Mouse (Mus musculus) forebrain, embryonic 13.5 days (tissue): ENCODE measurements around the gene Ubfd1. TPM values are rescaled to one million over a fixed set of nuclear protein-coding genes. Genes with fewer than 3 reads are reported as not detected.
"Not testable (repeated sequence)": the region's sequence is repeated elsewhere in the genome, so short reads cannot be mapped to it uniquely, and the experiment has no call there.

Experiments
- ATAC-seq: fragments of 200-750 bp; cut with Nextera tagmentation; 2 replicates; pipeline ENCODE4 v1.8.0; 2017
- H3K27ac ChIP-seq: fragments of 300-500 bp; sonication (generic); 2 replicates; pipeline ENCODE4 v1.5.1; 2015; ENCODE audit warnings: inconsistent platforms, mild to moderate bottlenecking, moderate library complexity
- H3K27me3 ChIP-seq: fragments of 300-500 bp; sonication (generic); 2 replicates; pipeline ENCODE4 v1.6.1; 2015; ENCODE audit warnings: mild to moderate bottlenecking, inconsistent platforms
- H3K36me3 ChIP-seq: fragments of 300-500 bp; sonication (generic); 2 replicates; pipeline ENCODE4 v1.6.1; 2015; ENCODE audit warnings: mild to moderate bottlenecking, inconsistent platforms; ENCODE audit not compliant: poor library complexity, severe bottlenecking
- H3K4me1 ChIP-seq: fragments of 300-500 bp; sonication (generic); 2 replicates; pipeline ENCODE4 v1.6.1; 2015; ENCODE audit warnings: inconsistent platforms
- H3K4me2 ChIP-seq: fragments of 300-500 bp; sonication (generic); 2 replicates; pipeline ENCODE4 v1.6.1; 2015; ENCODE audit warnings: inconsistent platforms, mild to moderate bottlenecking, moderate library complexity
- H3K4me3 ChIP-seq: fragments of 300-500 bp; sonication (generic); 2 replicates; pipeline ENCODE4 v1.5.1; 2015; ENCODE audit warnings: mild to moderate bottlenecking, inconsistent platforms
- H3K9ac ChIP-seq: fragments of 300-500 bp; sonication (generic); 2 replicates; pipeline ENCODE4 v1.6.1; 2015; ENCODE audit warnings: mild to moderate bottlenecking, inconsistent platforms
- H3K9me3 ChIP-seq: fragments of 300-500 bp; sonication (generic); replicated peaks from 2 replicates; pipeline ENCODE4 v1.6.1; 2016; ENCODE audit warnings: inconsistent platforms
- WGBS: fragments of 180-500 bp; shearing (Covaris S2); methylation state at CpG from one replicate; pipeline ENCODE4 v1.1.7; 2015; 5-methylcytosine and 5-hydroxymethylcytosine counted together
- polyA plus RNA-seq: library from polyadenylated mRNA; unstranded; fragments of >200 nt; fragmentation: Nextera tagmentation; extraction: Ambion mirVana; gene quantifications from 2 replicates; pipeline ENCODE4 v1.2.1, GENCODE M21; 2015

The Ubfd1 gene
- polyA plus RNA-seq, 1 experiment from 2014 or later: 54.6 TPM

DNA sequence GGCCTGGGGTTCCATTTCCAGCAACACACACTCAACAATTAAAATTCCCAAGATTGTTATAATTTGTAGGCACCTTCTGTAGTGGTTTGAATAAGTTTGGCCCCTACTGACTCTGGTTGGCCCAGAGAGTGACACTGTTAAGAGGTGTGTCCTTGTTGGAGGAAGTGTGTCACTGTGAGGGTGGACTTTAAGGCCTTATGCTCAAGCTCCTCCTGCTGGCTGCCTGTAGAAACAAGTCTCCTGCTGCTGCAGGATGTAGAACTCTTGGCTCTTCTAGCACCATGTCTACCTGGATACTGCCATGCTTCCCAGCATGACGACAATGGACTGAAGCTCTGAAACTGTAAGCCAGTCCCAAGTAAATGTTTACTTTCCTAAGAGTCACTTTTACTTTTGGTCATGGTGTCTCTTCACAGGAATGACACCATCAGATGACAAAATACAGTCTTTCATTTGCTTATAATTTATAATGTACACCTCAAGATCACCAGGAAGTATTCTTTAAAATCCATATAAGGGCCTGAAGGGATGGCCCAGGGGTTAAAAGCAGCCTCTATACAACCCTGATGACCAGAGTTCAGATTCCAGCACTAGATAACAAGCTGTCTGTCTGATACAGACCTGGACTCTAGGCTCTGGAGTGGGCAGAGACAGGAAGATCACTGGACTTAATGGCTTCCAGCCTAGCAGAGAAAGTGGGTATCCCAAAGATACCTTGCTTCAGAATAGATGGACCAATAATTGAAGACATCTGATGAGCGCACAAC lies 27.8 kb downstream of the Ubfd1 start:
- no peak for ATAC-seq
- H3K27ac ChIP-seq: no peak overlapping the region
- no peak overlapping the region for H3K9ac ChIP-seq
- H3K4me1 ChIP-seq: no peaks in the 10 kb centered on the region
- H3K36me3 ChIP-seq: peaks cover 83% of the 10 kb centered on the region
- no peaks in the 10 kb centered on the region for H3K27me3 ChIP-seq
- 96% methylated on average over 2 of the region's 2 CpGs for WGBS
- no peaks in the 10 kb centered on the region for H3K9me3 ChIP-seq
- no peak overlapping the region for H3K4me2 ChIP-seq
- H3K4me3 ChIP-seq: no peak overlapping the region

DNA sequence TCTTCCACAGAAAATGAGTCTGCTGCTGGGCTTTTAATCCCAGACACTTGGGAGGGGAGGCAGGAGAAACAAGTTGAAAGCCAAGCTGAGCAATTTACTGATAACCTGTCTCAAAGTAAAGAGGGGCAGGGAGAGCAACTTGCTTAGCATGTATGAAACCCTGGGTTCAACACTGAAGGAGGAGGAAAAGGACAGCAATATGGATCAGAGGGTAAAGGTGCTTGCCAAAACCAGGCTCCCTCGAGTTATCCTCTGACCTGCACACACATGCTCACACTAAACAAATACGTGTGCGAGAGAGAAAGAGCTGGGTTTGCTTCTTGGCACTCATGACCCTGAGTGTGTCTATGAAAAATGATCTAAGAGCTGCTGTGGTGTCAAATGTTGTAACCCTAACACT lies 31.0 kb downstream of the Ubfd1 start:
- WGBS: 90% methylated on average over 3 of the region's 3 CpGs

DNA sequence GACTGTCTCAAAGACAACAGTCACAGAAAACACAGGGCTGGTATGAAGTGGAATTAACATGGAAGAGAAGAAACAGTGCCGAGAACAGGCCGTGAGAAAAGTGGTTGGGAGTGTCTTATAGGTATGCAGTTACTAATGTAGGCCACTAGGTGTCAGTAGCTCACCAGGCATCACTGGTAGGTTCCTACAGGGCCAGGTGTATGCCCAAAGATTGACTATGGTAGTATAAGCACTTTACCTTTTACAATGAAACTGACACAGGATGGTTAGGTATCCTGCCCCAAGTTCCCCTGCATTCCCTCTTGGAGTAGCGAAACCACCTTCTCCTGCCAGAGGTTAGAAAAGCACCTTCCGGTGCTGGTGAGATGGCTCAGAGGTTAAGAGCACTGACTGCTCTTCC lies 32.2 kb downstream of the Ubfd1 start:
- peaks cover 11% of the 10 kb centered on the region for H3K4me1 ChIP-seq
- H3K27ac ChIP-seq: no peak overlapping the region
- H3K9ac ChIP-seq: no peak overlapping the region
- 65% methylated on average over 4 of the region's 4 CpGs for WGBS
- H3K4me2 ChIP-seq: no peak overlapping the region
- H3K36me3 ChIP-seq: peaks cover 44% of the 10 kb centered on the region
- no peaks in the 10 kb centered on the region for H3K9me3 ChIP-seq
- no peaks in the 10 kb centered on the region for H3K27me3 ChIP-seq
- no peak for ATAC-seq
- no peak overlapping the region for H3K4me3 ChIP-seq

More for the DNA sequence above, 31.0 kb downstream of the Ubfd1 start:
- ATAC-seq: no peak
- Histone ChIP-seq H3K27me3 (no peaks in the 10 kb centered on the region), H3K4me2 (no peak overlapping the region), H3K4me1 (peaks cover 11% of the 10 kb centered on the region), H3K27ac (no peak overlapping the region), H3K9ac (no peak overlapping the region), H3K9me3 (no peaks in the 10 kb centered on the region), H3K4me3 (no peak overlapping the region), H3K36me3 (peaks cover 53% of the 10 kb centered on the region)

DNA sequence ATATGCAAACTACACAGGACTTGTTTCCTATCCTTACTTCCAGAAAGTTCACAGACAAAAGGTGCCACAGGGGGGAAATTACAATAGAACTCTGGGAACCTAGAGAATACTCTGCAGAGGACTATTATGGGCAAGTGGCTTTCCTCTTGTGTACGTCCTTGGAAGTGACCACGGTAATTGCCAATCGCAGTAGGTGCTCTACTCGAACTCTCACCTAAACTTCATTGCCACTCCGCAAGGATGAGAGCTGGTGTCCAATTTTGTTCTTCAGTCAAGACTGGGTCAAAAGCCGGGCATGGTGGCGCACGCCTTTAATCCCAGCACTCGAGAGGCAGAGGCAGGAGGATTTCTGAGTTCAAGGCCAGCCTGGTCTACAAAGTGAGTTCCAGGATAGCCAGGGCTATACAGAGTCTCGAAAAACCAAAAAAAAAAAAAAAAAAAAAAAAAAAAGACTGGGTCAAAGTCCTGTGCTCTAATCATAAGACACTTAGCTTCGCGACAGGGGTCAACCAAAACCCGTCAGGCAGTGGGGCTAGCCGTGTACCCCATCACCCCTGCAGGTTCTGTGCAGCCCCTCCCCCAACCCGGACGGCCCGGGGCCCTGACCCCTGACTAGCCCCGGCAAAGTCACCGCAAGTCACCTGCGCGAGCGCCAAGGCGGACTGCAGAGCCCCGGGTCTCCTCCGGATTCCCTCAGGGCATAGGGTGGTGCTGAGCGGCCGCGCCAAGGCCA lies 34.2 kb downstream of the Ubfd1 start:
- not testable (repeated sequence) for H3K27me3 ChIP-seq, H3K27ac ChIP-seq, H3K9me3 ChIP-seq
- Histone ChIP-seq H3K4me2 (peak overlapping the region; percentile 77), H3K36me3 (peaks cover 24% of the 10 kb centered on the region), H3K4me1 (peaks cover 11% of the 10 kb centered on the region), H3K4me3 (peak overlapping the region; percentile 71), H3K9ac (peak overlapping the region; percentile 84)
- WGBS: 10% methylated on average over 28 of the region's 28 CpGs
- ATAC-seq: peak; percentile 68

DNA sequence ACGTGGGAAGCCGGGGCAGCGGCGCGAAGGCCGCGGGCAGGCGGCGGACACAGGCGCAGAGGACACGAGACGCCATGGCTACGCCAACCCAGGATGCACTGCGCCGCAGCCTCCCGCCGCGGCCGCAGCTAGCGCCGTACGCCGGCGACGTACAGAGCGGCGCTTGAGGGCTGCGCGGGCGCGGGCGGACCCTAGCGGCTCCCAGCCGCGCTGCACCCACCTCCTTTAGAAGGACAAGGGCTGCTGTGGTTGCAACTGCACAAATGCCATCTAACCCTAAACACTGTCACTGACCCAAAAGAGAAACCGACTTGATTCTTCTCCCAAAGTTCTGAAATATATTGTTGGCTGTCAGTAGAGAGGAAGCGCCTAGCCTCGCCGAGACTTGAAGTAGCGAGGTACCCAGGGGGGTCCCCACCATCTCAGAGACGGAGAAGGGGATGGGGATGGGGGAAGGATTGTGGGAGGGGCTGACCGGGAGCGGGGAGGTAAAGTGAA lies 34.8 kb downstream of the Ubfd1 start, which contains the start of gene Ndufab1:
TSS of gene Ndufab1 (minus strand) at position 140 of the 498 bp plus-strand sequence.
- peak within 1 kb of the TSS; percentile 71 for H3K4me3 ChIP-seq

DNA sequence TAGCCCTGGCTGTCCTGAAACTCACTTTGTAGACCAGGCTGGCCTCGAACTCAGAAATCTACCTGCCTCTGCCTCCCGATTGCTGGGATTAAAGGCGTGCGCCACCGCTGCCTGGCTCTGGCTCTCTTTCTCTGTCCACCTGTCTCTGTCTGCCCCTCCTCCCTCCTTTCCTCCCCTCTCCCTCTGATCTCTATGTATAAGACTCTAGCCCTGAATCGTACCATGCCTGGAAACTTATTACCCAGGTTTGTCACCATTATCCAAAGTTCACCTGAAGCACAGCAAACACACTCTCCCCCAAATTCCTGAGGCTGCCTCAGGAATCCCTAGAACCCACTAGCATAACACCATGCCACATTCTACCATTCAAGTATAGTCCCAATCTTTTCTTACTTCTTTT lies 41.2 kb downstream of the Ubfd1 start:
- Histone ChIP-seq H3K9me3 (no peaks in the 10 kb centered on the region), H3K27me3 (no peaks in the 10 kb centered on the region), H3K9ac (no peak overlapping the region), H3K36me3 (peaks cover 39% of the 10 kb centered on the region), H3K4me1 (no peaks in the 10 kb centered on the region), H3K4me2 (no peak overlapping the region), H3K4me3 (no peak overlapping the region), H3K27ac (no peak overlapping the region)
- WGBS: 96% methylated on average over 6 of the region's 6 CpGs
- no peak for ATAC-seq

More for the DNA sequence above, 34.8 kb downstream of the Ubfd1 start, which contains the start of gene Ndufab1:
- peak; percentile 100 for ATAC-seq
- WGBS: under 1% methylated on average over 40 of the region's 43 CpGs
- Histone ChIP-seq H3K4me2 (peak within 1 kb of the TSS; percentile 77), H3K4me1 (peaks cover 11% of the 10 kb centered on the region), H3K36me3 (peaks cover 22% of the 10 kb centered on the region), H3K9me3 (no peaks in the 10 kb centered on the region), H3K27ac (no peak within 1 kb of the TSS), H3K27me3 (no peaks in the 10 kb centered on the region), H3K9ac (peak within 1 kb of the TSS; percentile 84)

DNA sequence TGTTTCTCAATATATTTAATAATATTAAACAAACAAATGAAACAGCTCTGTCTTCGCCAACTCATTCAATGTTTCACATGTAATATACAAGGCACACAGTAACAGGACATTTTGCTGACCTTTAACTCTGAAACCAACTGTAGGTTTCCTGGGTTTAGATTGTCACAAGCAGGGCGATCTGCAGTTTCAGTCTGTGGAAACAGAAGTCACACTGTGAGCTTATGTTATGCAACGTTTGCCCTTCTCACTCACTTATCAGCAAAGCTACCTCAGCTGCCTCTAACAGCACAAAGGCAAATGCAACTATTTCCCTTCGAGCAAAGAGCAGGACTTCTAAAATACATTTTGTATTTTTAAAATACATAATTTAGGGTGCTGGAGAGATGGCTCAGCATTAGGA lies 56.5 kb downstream of the Ubfd1 start:
- ATAC-seq: no peak
- H3K9me3 ChIP-seq: no peaks in the 10 kb centered on the region
- no peak overlapping the region for H3K27ac ChIP-seq
- H3K27me3 ChIP-seq: no peaks in the 10 kb centered on the region
- H3K4me3 ChIP-seq: no peak overlapping the region
- H3K9ac ChIP-seq: no peak overlapping the region
- H3K4me1 ChIP-seq: no peaks in the 10 kb centered on the region
- no peak overlapping the region for H3K4me2 ChIP-seq
- 89% methylated on average over 4 of the region's 4 CpGs for WGBS
- H3K36me3 ChIP-seq: peaks cover 64% of the 10 kb centered on the region

DNA sequence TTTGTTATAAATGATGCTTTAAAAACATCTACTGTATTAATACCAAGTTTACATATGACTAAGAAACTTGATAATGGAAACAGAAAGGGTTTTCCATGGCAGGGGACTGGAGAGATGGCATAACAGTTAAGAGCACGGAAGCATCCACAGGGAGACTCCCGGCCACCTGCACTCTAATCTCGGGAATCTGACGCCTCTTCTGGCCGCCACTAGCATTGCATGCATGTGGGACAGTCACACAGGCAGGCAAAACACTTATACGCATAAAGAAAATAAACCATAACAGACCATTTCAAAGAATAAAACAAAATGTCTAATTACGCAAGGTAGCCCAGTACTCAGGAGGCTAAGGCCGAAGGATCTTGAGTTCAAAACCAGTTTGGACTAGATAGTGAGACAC lies 58.7 kb downstream of the Ubfd1 start:
- Histone ChIP-seq H3K9ac (no peak overlapping the region), H3K4me1 (no peaks in the 10 kb centered on the region), H3K4me2 (no peak overlapping the region), H3K9me3 (no peaks in the 10 kb centered on the region), H3K27ac (no peak overlapping the region), H3K27me3 (no peaks in the 10 kb centered on the region), H3K36me3 (peaks cover 56% of the 10 kb centered on the region), H3K4me3 (no peak overlapping the region)
- WGBS: 75% methylated on average over 8 of the region's 8 CpGs
- no peak for ATAC-seq

DNA sequence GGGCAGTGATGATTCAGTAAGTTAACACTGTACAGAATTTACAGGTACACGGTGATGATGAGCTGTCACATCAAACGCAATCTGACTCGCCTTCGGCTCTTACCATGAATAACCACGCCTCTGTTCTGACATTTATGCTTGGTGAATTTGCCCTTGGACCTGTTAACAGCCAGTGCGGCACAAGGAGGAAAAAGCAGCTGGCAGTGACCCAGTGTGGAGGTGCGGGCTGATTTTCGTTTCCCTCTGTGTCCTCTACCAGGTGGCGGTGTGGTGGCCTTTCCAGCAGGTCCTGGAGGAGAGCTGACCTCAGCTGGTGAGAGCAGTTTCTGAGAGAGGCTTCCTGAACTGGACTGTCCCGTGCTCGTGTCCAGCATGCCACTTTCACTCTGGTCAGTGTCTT lies 60.0 kb downstream of the Ubfd1 start:
- Histone ChIP-seq H3K36me3 (peaks cover 46% of the 10 kb centered on the region), H3K9me3 (no peaks in the 10 kb centered on the region), H3K4me2 (no peak overlapping the region), H3K27ac (no peak overlapping the region), H3K4me3 (no peak overlapping the region), H3K27me3 (no peaks in the 10 kb centered on the region), H3K9ac (no peak overlapping the region), H3K4me1 (peaks cover 4% of the 10 kb centered on the region; the same call in 1 of the 2 replicates)
- WGBS: 96% methylated on average over 11 of the region's 11 CpGs
- no peak for ATAC-seq

Other genes with a start within 250 kb of the Ubfd1 start
- gene Scnn1b, start 202.1 kb upstream of the Ubfd1 start, polyA plus RNA-seq: 0.09 TPM in 1 of 2 replicates, not detected in the other
- 18.2 and 21.2 TPM in 2 replicates for gene Cog7, start 85.5 kb upstream of the Ubfd1 start, polyA plus RNA-seq
- 54.8 and 61.2 TPM in 2 replicates for gene Gga2, start 46.0 kb upstream of the Ubfd1 start, polyA plus RNA-seq
- 10.9 and 12.2 TPM in 2 replicates for gene Ears2, start 88 bp downstream of the Ubfd1 start, polyA plus RNA-seq
- gene Ndufab1, start 34.7 kb downstream of the Ubfd1 start, polyA plus RNA-seq: 653 and 663 TPM in 2 replicates
- 15.1 and 15.7 TPM in 2 replicates for gene Palb2, start 65.8 kb downstream of the Ubfd1 start, polyA plus RNA-seq
- 140 and 148 TPM in 2 replicates for gene Dctn5, start 65.9 kb downstream of the Ubfd1 start, polyA plus RNA-seq
- gene Plk1, start 92.3 kb downstream of the Ubfd1 start, polyA plus RNA-seq: 118 and 124 TPM in 2 replicates
- 0.40 and 0.57 TPM in 2 replicates for gene Ern2, start 119.0 kb downstream of the Ubfd1 start, polyA plus RNA-seq
- gene Chp2, start 152.3 kb downstream of the Ubfd1 start, polyA plus RNA-seq: 0.22 and 0.67 TPM in 2 replicates
- gene Prkcb, start 221.6 kb downstream of the Ubfd1 start, polyA plus RNA-seq: 22.7 and 27.4 TPM in 2 replicates